Mouse (Mus musculus) lung, adult 2 months (tissue): ENCODE data around the gene Pilrb2.

ENCODE experiments used
- CTCF ChIP-seq: fragments of 200-500 bp; IDR thresholded peaks from 2 replicates; pipeline ENCODE4 v1.5.1; 2011; ENCODE audit warnings: mild to moderate bottlenecking, low read length, control low read depth; ENCODE audit not compliant: insufficient read depth
- POLR2A ChIP-seq: fragments of 200-500 bp; IDR thresholded peaks from 2 replicates; pipeline ENCODE4 v1.6.1; 2011; ENCODE audit warnings: low read depth, mild to moderate bottlenecking, control low read depth, low read length, borderline replicate concordance; ENCODE audit errors: extremely low read depth

DNA sequence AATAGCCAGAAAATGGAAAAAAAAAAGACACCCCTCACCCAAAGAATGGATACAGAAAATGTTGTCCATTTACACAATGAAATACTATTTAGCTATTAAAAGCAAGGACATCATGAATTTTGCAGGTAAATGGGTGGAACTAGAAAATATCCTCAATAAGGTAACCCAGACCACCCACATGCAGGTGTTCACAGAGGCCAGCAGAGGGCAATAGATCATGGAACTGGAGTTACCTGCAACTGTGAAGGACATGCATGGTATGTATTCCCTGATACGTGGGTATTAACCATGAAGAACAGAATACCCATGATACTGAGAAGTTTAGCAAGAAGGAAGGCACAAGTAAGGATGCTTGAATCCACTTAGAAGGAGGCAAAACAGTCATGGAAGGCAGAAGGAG lies 21.3 kb upstream of the Pilrb2 start:
- no peak for TF ChIP-seq CTCF
- TF ChIP-seq POLR2A, result no peak
